Mouse (Mus musculus) CH12.LX (cell line): Measurements from ENCODE around the gene Zfp36l1. TPM values are rescaled to one million over a fixed set of nuclear protein-coding genes. Genes with fewer than 3 reads are reported as not detected.

Experiments used
- DNase-seq: peaks from one replicate; pipeline ENCODE4 v3.0.0-alpha.2; 2013; ENCODE audit errors: extremely low read depth
- H3K27ac ChIP-seq: 2 replicates; pipeline ENCODE4 v1.5.1; 2012; ENCODE audit warnings: low read depth, mild to moderate bottlenecking, control low read depth, moderate library complexity; ENCODE audit not compliant: insufficient read depth
- H3K27me3 ChIP-seq: replicated peaks from 2 replicates; pipeline ENCODE3; 2012; ENCODE audit warnings: inconsistent platforms
- H3K36me3 ChIP-seq, 2 experiments: replicated peaks in 1 of 2; 2 replicates each; pipeline versions ENCODE3 to v1.6.1; 2012; ENCODE audit warnings: inconsistent platforms in 1 of 2, low read length in 1 of 2, mild to moderate bottlenecking in 1 of 2, mixed read lengths in 1 of 2, moderate library complexity in 1 of 2; ENCODE audit not compliant: control insufficient read depth in 1 of 2, insufficient read depth in 1 of 2
- H3K4me1 ChIP-seq, 2 experiments: 2 replicates each; pipeline ENCODE4 v1.6.1; 2012; ENCODE audit warnings: inconsistent platforms in 1 of 2, moderate library complexity in 1 of 2; ENCODE audit not compliant: insufficient read depth in 2 of 2, control insufficient read depth in 1 of 2
- H3K4me2 ChIP-seq: 2 replicates; pipeline ENCODE4 v1.6.1; 2012; ENCODE audit warnings: low read depth, mild to moderate bottlenecking, control low read depth; ENCODE audit not compliant: poor library complexity, insufficient read depth, severe bottlenecking
- H3K4me3 ChIP-seq, 3 experiments: fragments of 150-350 bp in 1 of 3; sonication (generic) in 1 of 3; replicated peaks in 1 of 3; 2 replicates each; pipeline versions ENCODE3 to v1.5.1; 2011 to 2012; ENCODE audit warnings: low read depth in 2 of 3, low read length in 2 of 3, mild to moderate bottlenecking in 2 of 3, moderate library complexity in 2 of 3, control low read depth in 1 of 3, improper control_type of control experiment in 1 of 3, inconsistent platforms in 1 of 3, mixed read lengths in 1 of 3; ENCODE audit not compliant: poor library complexity in 1 of 3
- H3K79me2 ChIP-seq: replicated peaks from 2 replicates; pipeline ENCODE4 v1.6.1; 2012; ENCODE audit warnings: mild to moderate bottlenecking, moderate library complexity; ENCODE audit not compliant: control insufficient read depth, poor library complexity, insufficient read depth, severe bottlenecking; ENCODE audit errors: extremely low read depth
- H3K9ac ChIP-seq: 2 replicates; pipeline ENCODE4 v1.6.1; 2012; ENCODE audit warnings: low read depth, mild to moderate bottlenecking, control low read depth, moderate library complexity; ENCODE audit not compliant: insufficient read depth
- H3K9me3 ChIP-seq: replicated peaks from 2 replicates; pipeline ENCODE3; 2012; ENCODE audit warnings: low read length, inconsistent platforms, mixed read lengths
- BHLHE40 ChIP-seq: IDR thresholded peaks from 2 replicates; pipeline ENCODE4 v1.6.1; 2011; ENCODE audit warnings: mild to moderate bottlenecking, low read depth, low read length, improper control_type of control experiment
- CHD2 ChIP-seq: IDR thresholded peaks from 2 replicates; pipeline ENCODE4 v1.6.1; 2011; ENCODE audit warnings: low read length, improper control_type of control experiment
- CTCF ChIP-seq, 2 experiments: IDR thresholded peaks in 1 of 2; conservative IDR thresholded peaks in 1 of 2; 2 replicates each; pipeline ENCODE4 v1.5.1; 2011 to 2012; ENCODE audit warnings: low read depth in 2 of 2, low read length in 2 of 2, improper control_type of control experiment in 1 of 2, inconsistent platforms in 1 of 2, mild to moderate bottlenecking in 1 of 2, moderate library complexity in 1 of 2
- ELF1 ChIP-seq: IDR thresholded peaks from 2 replicates; pipeline ENCODE4 v1.6.1; 2014; ENCODE audit warnings: low read depth, mild to moderate bottlenecking, inconsistent platforms, low read length, improper control_type of control experiment
- EP300 ChIP-seq: IDR thresholded peaks from 2 replicates; pipeline ENCODE4 v1.6.1; 2011; ENCODE audit warnings: low read length, improper control_type of control experiment
- ETS1 ChIP-seq: conservative IDR thresholded peaks from 2 replicates; pipeline ENCODE4 v1.6.1; 2012; ENCODE audit warnings: low read depth, mild to moderate bottlenecking, inconsistent platforms, low read length, improper control_type of control experiment, moderate library complexity
- GABPA ChIP-seq: IDR thresholded peaks from 2 replicates; pipeline ENCODE4 v1.6.1; 2012; ENCODE audit warnings: low read depth, low read length, improper control_type of control experiment, inconsistent platforms; ENCODE audit not compliant: insufficient replicate concordance
- HCFC1 ChIP-seq: IDR thresholded peaks from 2 replicates; pipeline ENCODE4 v1.6.1; 2012; ENCODE audit warnings: low read depth, mild to moderate bottlenecking, inconsistent platforms, low read length, improper control_type of control experiment
- IRF4 ChIP-seq: IDR thresholded peaks from 2 replicates; pipeline ENCODE4 v1.6.1; 2014; ENCODE audit warnings: low read depth, mild to moderate bottlenecking, inconsistent platforms, low read length, improper control_type of control experiment
- JUND ChIP-seq: conservative IDR thresholded peaks from 2 replicates; pipeline ENCODE4 v1.6.1; 2011; ENCODE audit warnings: low read depth, low read length, improper control_type of control experiment
- MAFK ChIP-seq: IDR thresholded peaks from 2 replicates; pipeline ENCODE4 v1.6.1; 2011; ENCODE audit warnings: low read length, improper control_type of control experiment; ENCODE audit not compliant: insufficient replicate concordance
- MAX ChIP-seq: IDR thresholded peaks from 2 replicates; pipeline ENCODE4 v1.6.1; 2011; ENCODE audit warnings: low read length, improper control_type of control experiment
- MAZ ChIP-seq: IDR thresholded peaks from 2 replicates; pipeline ENCODE4 v1.6.1; 2012; ENCODE audit warnings: low read depth, mild to moderate bottlenecking, inconsistent platforms, low read length, improper control_type of control experiment, moderate library complexity
- MEF2A ChIP-seq: IDR thresholded peaks from 2 replicates; pipeline ENCODE4 v1.6.1; 2014; ENCODE audit warnings: low read depth, mild to moderate bottlenecking, inconsistent platforms, low read length, improper control_type of control experiment, borderline replicate concordance
- MXI1 ChIP-seq: IDR thresholded peaks from 2 replicates; pipeline ENCODE4 v1.6.1; 2011; ENCODE audit warnings: mild to moderate bottlenecking, low read depth, low read length, improper control_type of control experiment
- MYC ChIP-seq: IDR thresholded peaks from 2 replicates; pipeline ENCODE4 v1.6.1; 2011; ENCODE audit warnings: low read depth, mild to moderate bottlenecking, improper control_type of control experiment, low read length
- NELFE ChIP-seq: IDR thresholded peaks from 2 replicates; pipeline ENCODE4 v1.6.1; 2011; ENCODE audit warnings: low read depth, low read length, improper control_type of control experiment
- NRF1 ChIP-seq: IDR thresholded peaks from 2 replicates; pipeline ENCODE4 v1.6.1; 2014; ENCODE audit warnings: low read depth, mild to moderate bottlenecking, inconsistent platforms, low read length, improper control_type of control experiment, moderate library complexity
- PAX5 ChIP-seq: IDR thresholded peaks from 2 replicates; pipeline ENCODE4 v1.6.1; 2012; ENCODE audit warnings: low read length, inconsistent platforms, mixed read lengths
- POLR2A ChIP-seq: IDR thresholded peaks from 2 replicates; pipeline ENCODE4 v1.6.1; 2011; ENCODE audit warnings: low read depth, mild to moderate bottlenecking, improper control_type of control experiment, low read length
- POLR2AphosphoS2 ChIP-seq: IDR thresholded peaks from 2 replicates; pipeline ENCODE4 v1.6.1; 2011; ENCODE audit warnings: low read depth, low read length, improper control_type of control experiment
- RAD21 ChIP-seq: IDR thresholded peaks from 2 replicates; pipeline ENCODE4 v1.6.1; 2011; ENCODE audit warnings: low read depth, mild to moderate bottlenecking, low read length, improper control_type of control experiment, moderate library complexity
- SIN3A ChIP-seq: IDR thresholded peaks from 2 replicates; pipeline ENCODE4 v1.6.1; 2012; ENCODE audit warnings: low read length, improper control_type of control experiment, inconsistent platforms
- SMC3 ChIP-seq: IDR thresholded peaks from 2 replicates; pipeline ENCODE4 v1.6.1; 2011; ENCODE audit warnings: low read depth, low read length, improper control_type of control experiment
- TCF12 ChIP-seq: IDR thresholded peaks from 2 replicates; pipeline ENCODE4 v1.6.1; 2014; ENCODE audit warnings: low read depth, mild to moderate bottlenecking, inconsistent platforms, low read length, improper control_type of control experiment
- UBTF ChIP-seq: IDR thresholded peaks from 2 replicates; pipeline ENCODE4 v1.6.1; 2012; ENCODE audit warnings: low read depth, mild to moderate bottlenecking, inconsistent platforms, low read length, improper control_type of control experiment, moderate library complexity
- USF1 ChIP-seq: IDR thresholded peaks from 2 replicates; pipeline ENCODE4 v1.6.1; 2014; ENCODE audit warnings: low read depth, mild to moderate bottlenecking, inconsistent platforms, low read length, improper control_type of control experiment
- USF2 ChIP-seq: conservative IDR thresholded peaks from 2 replicates; pipeline ENCODE4 v1.6.1; 2011; ENCODE audit warnings: low read depth, low read length, improper control_type of control experiment
- ZC3H11A ChIP-seq: IDR thresholded peaks from 2 replicates; pipeline ENCODE4 v1.6.1; 2012; ENCODE audit warnings: low read depth, mild to moderate bottlenecking, inconsistent platforms, low read length, improper control_type of control experiment
- ZKSCAN1 ChIP-seq: IDR thresholded peaks from 2 replicates; pipeline ENCODE4 v1.6.1; 2012; ENCODE audit warnings: low read depth, inconsistent platforms, low read length, improper control_type of control experiment, borderline replicate concordance
- ZNF384 ChIP-seq: IDR thresholded peaks from 2 replicates; pipeline ENCODE4 v1.6.1; 2012; ENCODE audit warnings: low read depth, low read length, improper control_type of control experiment, inconsistent platforms
- dilution Hi-C: fragments of 300-500 bp; cut with MboI; formaldehyde crosslinking; loops from 2 replicates; pipeline ENCODE4 v1.14.3; 2020; ENCODE audit warnings: low sequenced_read_pairs; ENCODE audit not compliant: extremely low pct_unique_long_range_greater_than_20kb, extremely low pct_ligation_motif_present
- in situ Hi-C: fragments of 300-500 bp; cut with MboI; formaldehyde crosslinking; loops from 3 replicates; pipeline ENCODE4 v1.14.3; 2019; ENCODE audit warnings: low sequenced_read_pairs, low pct_ligation_motif_present, low pct_unique_long_range_greater_than_20kb, mixed read lengths
- polyA plus RNA-seq: library from polyadenylated mRNA; unstranded; fragments of >175 nt; gene quantifications from 2 replicates; pipeline ENCODE4 v1.2.1, GENCODE M21; 2012; ENCODE audit warnings: low read depth; ENCODE audit not compliant: insufficient read length
- total RNA-seq, 2 experiments: library from RNA; depleted of rRNA; stranded (reverse); fragments of 300-350 nt in 1 of 2; fragments of >200 nt in 1 of 2; gene quantifications; 2 replicates each; pipeline ENCODE4 v1.2.3; 2012 to 2014

Zfp36l1 gene
- total and polyA plus RNA-seq, 3 experiments: 32.7 to 192 (median 50.7) TPM

GRCm38 (mm10) chr12:80146227-80147223, 33.7 kb upstream of the Zfp36l1 start:
- Histone ChIP-seq H3K4me1 (peaks cover 19 to 50% of the 10 kb centered on the region in 2 experiments), H3K27ac (peak overlapping the region; percentile 99), H3K9me3 (no peaks in the 10 kb centered on the region), H3K36me3 (no peaks in the 10 kb centered on the region), H3K4me2 (no peak overlapping the region), H3K79me2 (no peaks in the 10 kb centered on the region), H3K9ac (no peak overlapping the region), H3K27me3 (no peaks in the 10 kb centered on the region), H3K4me3 (peak overlapping the region in 1 of 3 experiments; percentile 10)
- dilution Hi-C loops: no loop called here
- peak; percentile 85 for DNase-seq
- in situ Hi-C loops: loop anchor here (10.0 kb wide), 1 partner anchor 542 kb away; no protein-coding TSS in a partner anchor
- TF ChIP-seq USF1 (peak; percentile 82), SIN3A (no peak), CTCF (conservative IDR thresholded peaks at IDR 0.05 in 1 of 2, IDR thresholded peaks at IDR 0.05 in 1 of 2; ENCODE audit: low read depth in 2 of 2, low read length in 2 of 2) (peak; percentile 40 to 81), MAFK (peak; percentile 4; the same call in 1 of the 2 replicates), USF2 (peak; percentile 82), PAX5 (no peak), CHD2 (no peak), NRF1 (peak; percentile 39; the same call in 1 of the 2 replicates), NELFE (peak; percentile 45; the same call in 1 of the 2 replicates), HCFC1 (peak; percentile 43; the same call in 1 of the 2 replicates), POLR2A (no peak), EP300 (no peak), MAX (peak; percentile 29; the same call in 1 of the 2 replicates), ZC3H11A (peak; percentile 8; the same call in 1 of the 2 replicates), SMC3 (peak; percentile 56), JUND (peak; percentile 87), GABPA (no peak), IRF4 (peak; percentile 71), ETS1 (peak; percentile 43; the same call in 1 of the 2 replicates), MYC (peak; percentile 48; the same call in 1 of the 2 replicates), TCF12 (peak; percentile 41; the same call in 1 of the 2 replicates), RAD21 (peak; percentile 36), ZKSCAN1 (no peak), BHLHE40 (peak; percentile 92), MAZ (no peak), ZNF384 (no peak), POLR2AphosphoS2 (no peak), MEF2A (peak; percentile 65; the same call in 1 of the 2 replicates), UBTF (no peak), MXI1 (no peak), ELF1 (peak; percentile 26; the same call in 1 of the 2 replicates)
